10 mouse cellular contexts compared by ENCODE assay signal in the genomic region with DNA sequence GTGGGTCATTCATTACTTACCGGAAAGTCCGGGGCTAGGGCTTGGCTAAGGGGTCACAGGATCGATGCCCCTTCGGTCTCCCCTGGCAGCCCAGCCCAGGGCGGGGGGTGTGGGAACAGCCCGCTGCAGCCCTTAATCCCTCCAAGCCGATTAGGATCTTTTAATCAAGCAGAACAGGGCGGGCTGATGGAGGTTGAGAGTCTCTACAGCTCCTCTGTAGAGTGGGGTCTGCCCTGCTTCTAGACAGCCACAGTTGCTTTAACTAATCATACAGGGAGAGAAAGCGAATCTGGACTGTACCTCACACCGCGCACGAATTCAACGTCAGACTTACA. TPM values are rescaled to one million over a fixed set of nuclear protein-coding genes. Genes with fewer than 3 reads are reported as not detected.
DNase-seq lines count a peak whose midpoint lies in the region; ATAC-seq and TF ChIP-seq lines count a peak whose summit lies in the region.
"Had no signal": no experiment of that assay in that cellular context is flagged by ENCODE, and none has a peak within 500 bp of the region (broad histone marks: within the 10 kb centered on the region; RNA-seq: fewer than 3 reads in every experiment).

A gene (minus strand): TSS at position 111 of the 335 bp plus-strand sequence.

- DNase-seq in lung, adult 2 months: no peak
- DNase-seq in limb, embryonic 14.5 days (ENCODE audit: low spot score): no peak
- peak; percentile 82 for DNase-seq in retina, postnatal 7 days (ENCODE audit: low read depth, low spot score)
- DNase-seq in spleen, adult 12 weeks (ENCODE audit: low spot score): no peak
- no peak for DNase-seq in thymus, postnatal 10 days (ENCODE audit: low spot score in 2 of 2)
- no peak for DNase-seq in urinary bladder, adult 18-20 months (ENCODE audit: low spot score in 2 of 2)
- DNase-seq: thymus, postnatal 4 days had no signal

- peaks cover 28% of the 10 kb centered on the region for H3K27me3 ChIP-seq in lung, embryonic 16.5 days (ENCODE audit: control insufficient read depth, insufficient read depth, low read depth, low read length)
- peaks cover 46% of the 10 kb centered on the region for H3K27me3 ChIP-seq in forebrain, embryonic 13.5 days
- peaks cover 37% of the 10 kb centered on the region for H3K27me3 ChIP-seq in limb, embryonic 14.5 days (ENCODE audit: control insufficient read depth, insufficient read depth, low read length)

- ATAC-seq in lung, embryonic 16.5 days (ENCODE audit: low read depth): no peak
- no peak for ATAC-seq in forebrain, embryonic 13.5 days
- no peak for ATAC-seq in limb, embryonic 14.5 days (ENCODE audit: low FRiP score, low read depth)

- peak within 1 kb of the TSS; percentile 84 for H3K4me2 ChIP-seq in lung, embryonic 16.5 days (ENCODE audit: low read depth, low read length)
- peak within 1 kb of the TSS; percentile 71 for H3K4me2 ChIP-seq in forebrain, embryonic 13.5 days
- peak within 1 kb of the TSS; percentile 79 for H3K4me2 ChIP-seq in limb, embryonic 14.5 days (replicated peaks; ENCODE audit: low read depth, low read length, severe bottlenecking)

- no peak for TF ChIP-seq POLR2A in lung, adult 2 months (IDR thresholded peaks at IDR 0.05; ENCODE audit: borderline replicate concordance, extremely low read depth, low read depth, low read length)
- TF ChIP-seq POLR2A in limb, embryonic 14.5 days (IDR thresholded peaks at IDR 0.05; ENCODE audit: borderline replicate concordance, extremely low read depth, insufficient read depth, insufficient read length): no peak

- no peak for TF ChIP-seq CTCF in lung, adult 2 months (IDR thresholded peaks at IDR 0.05; ENCODE audit: insufficient read depth, low read length)

- no peaks in the 10 kb centered on the region for H3K9me3 ChIP-seq in lung, embryonic 16.5 days (ENCODE audit: control insufficient read depth, low read length)
- H3K9me3 ChIP-seq in forebrain, embryonic 13.5 days (replicated peaks): no peaks in the 10 kb centered on the region
- no peaks in the 10 kb centered on the region for H3K9me3 ChIP-seq in limb, embryonic 14.5 days (ENCODE audit: control insufficient read depth, low read length)

- H3K27ac ChIP-seq in lung, embryonic 16.5 days (ENCODE audit: low read length): no peak within 1 kb of the TSS
- H3K27ac ChIP-seq in forebrain, embryonic 13.5 days: no peak within 1 kb of the TSS
- no peak within 1 kb of the TSS for H3K27ac ChIP-seq in limb, embryonic 14.5 days (replicated peaks; ENCODE audit: low read depth, low read length)

- peaks cover 21% of the 10 kb centered on the region for H3K4me1 ChIP-seq in lung, embryonic 16.5 days (replicated peaks; ENCODE audit: control insufficient read depth, insufficient read depth, low read length)
- peaks cover 4% of the 10 kb centered on the region; the same call in 1 of the 2 replicates for H3K4me1 ChIP-seq in lung, adult 2 months (ENCODE audit: control insufficient read depth, insufficient read depth, low read length)
- peaks cover 17% of the 10 kb centered on the region for H3K4me1 ChIP-seq in forebrain, embryonic 13.5 days
- no peaks in the 10 kb centered on the region for H3K4me1 ChIP-seq in limb, embryonic 14.5 days (ENCODE audit: control insufficient read depth, insufficient read depth, low read length)

- H3K36me3 ChIP-seq in lung, embryonic 16.5 days (ENCODE audit: control insufficient read depth, insufficient read depth, low read length): no peaks in the 10 kb centered on the region
- H3K36me3 ChIP-seq in forebrain, embryonic 13.5 days (ENCODE audit: poor library complexity, severe bottlenecking): no peaks in the 10 kb centered on the region
- H3K36me3 ChIP-seq in limb, embryonic 14.5 days (ENCODE audit: control insufficient read depth, insufficient read depth, low read length): no peaks in the 10 kb centered on the region

- peak within 1 kb of the TSS; percentile 53 for H3K4me3 ChIP-seq in lung, embryonic 16.5 days (ENCODE audit: low read length)
- no peak within 1 kb of the TSS for H3K4me3 ChIP-seq in lung, adult 2 months (replicated peaks; ENCODE audit: extremely low read depth, low read depth, low read length)
- peak within 1 kb of the TSS; percentile 48 for H3K4me3 ChIP-seq in forebrain, embryonic 13.5 days
- peak within 1 kb of the TSS; percentile 33 for H3K4me3 ChIP-seq in limb, embryonic 14.5 days (replicated peaks; ENCODE audit: low read length)

- H3K9ac ChIP-seq in lung, embryonic 16.5 days (ENCODE audit: low read length): peak within 1 kb of the TSS; percentile 58
- peak within 1 kb of the TSS; percentile 65 for H3K9ac ChIP-seq in forebrain, embryonic 13.5 days
- peak within 1 kb of the TSS; percentile 46; the same call in 1 of the 2 replicates for H3K9ac ChIP-seq in limb, embryonic 14.5 days (ENCODE audit: low read depth, low read length, severe bottlenecking)

- WGBS in lung, embryonic 16.5 days: 21% methylated on average over 13 of the region's 13 CpGs
- 35% methylated on average over 13 of the region's 13 CpGs for WGBS in lung, adult 2 months
- WGBS in forebrain, embryonic 13.5 days: 13% methylated on average over 13 of the region's 13 CpGs
- WGBS in limb, embryonic 14.5 days: 21% methylated on average over 13 of the region's 13 CpGs

RNA-seq across cellular contexts. Expression of the gene that starts here (rescaled TPM):
- polyA plus RNA-seq in lung, embryonic 16.5 days (2015; fragmentation: Nextera tagmentation; extraction: Ambion mirVana): 0.10 TPM in 2 replicates
- not detected in 2 replicates for polyA plus RNA-seq in lung, adult 2 months (2012; rRNA removed)
- 0.18 and 0.29 TPM in 2 replicates for polyA plus RNA-seq in forebrain, embryonic 13.5 days (2015; fragmentation: Nextera tagmentation; extraction: Ambion mirVana)
- 0.09 and 0.14 TPM in 2 replicates for polyA plus RNA-seq in limb, embryonic 14.5 days (2012; rRNA removed)
- 0.06 and 0.12 TPM in 2 replicates for polyA plus RNA-seq in limb, embryonic 14.5 days (2014; fragmentation: Nextera tagmentation; extraction: Ambion mirVana)
- polyA plus RNA-seq: large intestine, adult 2 months had no signal
